Mouse (Mus musculus) forebrain, embryonic 11.5 days (tissue): ENCODE measurements around the gene Prss16. TPM values are rescaled to one million over a fixed set of nuclear protein-coding genes. Genes with fewer than 3 reads are reported as not detected.

ENCODE experiments used
- ATAC-seq: fragments of 200-750 bp; cut with Nextera tagmentation; replicated peaks from 2 replicates; pipeline ENCODE4 v1.8.0; 2017; ENCODE audit warnings: moderate TSS enrichment; ENCODE audit not compliant: low FRiP score
- DNase-seq: peaks from one replicate; pipeline ENCODE4 v3.0.0-alpha.2; 2017; ENCODE audit warnings: low spot score
- H3K27ac ChIP-seq: fragments of 300-500 bp; sonication (generic); 2 replicates; pipeline ENCODE4 v1.5.1; 2014; ENCODE audit warnings: low read depth, low read length
- H3K27me3 ChIP-seq: fragments of 300-500 bp; sonication (generic); 2 replicates; pipeline ENCODE4 v1.6.1; 2014; ENCODE audit warnings: mild to moderate bottlenecking, low read length, mixed read lengths; ENCODE audit not compliant: control insufficient read depth, insufficient read depth
- H3K36me3 ChIP-seq: fragments of 300-500 bp; sonication (generic); 2 replicates; pipeline ENCODE4 v1.6.1; 2014; ENCODE audit warnings: mild to moderate bottlenecking, low read length, moderate library complexity, mixed read lengths; ENCODE audit not compliant: control insufficient read depth, insufficient read depth
- H3K4me1 ChIP-seq: fragments of 300-500 bp; sonication (generic); replicated peaks from 2 replicates; pipeline ENCODE4 v1.6.1; 2014; ENCODE audit warnings: low read length, mixed read lengths; ENCODE audit not compliant: control insufficient read depth, insufficient read depth
- H3K4me2 ChIP-seq: fragments of 300-500 bp; sonication (generic); 2 replicates; pipeline ENCODE4 v1.6.1; 2014; ENCODE audit warnings: low read depth, mild to moderate bottlenecking, low read length, moderate library complexity, mixed read lengths; ENCODE audit not compliant: severe bottlenecking
- H3K4me3 ChIP-seq: fragments of 300-500 bp; sonication (generic); 2 replicates; pipeline ENCODE4 v1.5.1; 2014; ENCODE audit warnings: low read depth, low read length
- H3K9ac ChIP-seq: fragments of 300-500 bp; sonication (generic); 2 replicates; pipeline ENCODE4 v1.6.1; 2014; ENCODE audit warnings: low read length
- H3K9me3 ChIP-seq: fragments of 300-500 bp; sonication (generic); 2 replicates; pipeline ENCODE4 v1.6.1; 2016; ENCODE audit warnings: low read length, mixed read lengths; ENCODE audit not compliant: control insufficient read depth
- WGBS: fragments of 180-500 bp; shearing (Covaris S2); extraction: QIAGEN DNeasy Blood & Tissue Kit; methylation state at CpG from one replicate; pipeline ENCODE4 v1.1.7; 2014; 5-methylcytosine and 5-hydroxymethylcytosine counted together
- polyA plus RNA-seq: library from polyadenylated mRNA; unstranded; fragments of >200 nt; fragmentation: Nextera tagmentation; extraction: Ambion mirVana; gene quantifications from 2 replicates; pipeline ENCODE4 v1.2.1, GENCODE M21; 2014

The Prss16 gene
- polyA plus RNA-seq = 0.37 TPM in 1 of 2 replicates, not detected in the other

DNA sequence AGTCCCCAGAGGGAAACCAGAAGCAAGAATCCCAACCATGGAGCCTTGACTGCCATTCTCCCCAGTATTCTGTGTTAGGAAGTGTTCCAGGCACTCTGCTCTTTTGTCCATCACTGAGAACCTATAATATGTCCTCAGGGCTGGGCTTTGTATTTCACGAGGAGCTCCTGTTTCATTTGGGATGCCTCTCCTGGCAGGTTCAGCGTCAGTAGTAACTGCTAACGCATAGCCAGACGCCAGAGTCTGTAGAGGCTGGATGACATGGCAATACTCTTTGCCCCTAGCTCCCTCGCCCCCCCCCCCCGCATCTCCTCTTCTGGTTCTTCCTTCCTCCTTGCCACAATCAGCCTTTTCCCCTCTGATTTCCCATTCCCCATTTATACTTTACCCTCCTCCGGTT, at the start of gene Prss16:
Gene Prss16 (minus strand): TSS at position 101 of the 400 bp plus-strand sequence.
- H3K36me3 ChIP-seq = no peaks in the 10 kb centered on the region
- H3K4me3 ChIP-seq = no peak within 1 kb of the TSS
- WGBS = 37% methylated on average over 7 of the region's 7 CpGs
- DNase-seq (no peak), ATAC-seq (no peak)
- no peak within 1 kb of the TSS for H3K9ac ChIP-seq
- H3K27ac ChIP-seq = no peak within 1 kb of the TSS
- peaks cover 84% of the 10 kb centered on the region for H3K27me3 ChIP-seq
- peaks cover 12% of the 10 kb centered on the region; the same call in 1 of the 2 replicates for H3K4me1 ChIP-seq
- no peaks in the 10 kb centered on the region for H3K9me3 ChIP-seq
- H3K4me2 ChIP-seq = no peak within 1 kb of the TSS

DNA sequence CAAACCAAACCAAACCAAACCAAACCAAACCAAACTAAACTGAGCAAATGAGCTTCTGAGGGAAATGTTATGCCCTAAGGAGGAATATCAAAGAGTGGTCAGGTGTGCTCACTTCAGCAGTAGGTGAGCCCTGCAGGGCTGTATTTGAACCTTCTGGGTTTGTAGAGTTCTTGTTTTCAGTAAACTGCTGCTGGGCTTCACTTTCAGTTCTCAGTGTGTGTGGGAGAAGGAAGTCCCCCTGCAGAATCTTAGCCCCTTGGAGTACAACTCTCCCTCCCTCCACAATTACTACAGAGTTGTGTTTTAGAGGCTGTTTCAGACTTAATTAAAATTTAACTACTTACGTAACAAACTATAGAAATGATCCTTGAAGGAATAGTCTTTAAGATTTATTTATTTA, 44.2 kb upstream of the Prss16 start:
- no peak for DNase-seq
- WGBS = 89% methylated on average over 1 of the region's 1 CpGs

DNA sequence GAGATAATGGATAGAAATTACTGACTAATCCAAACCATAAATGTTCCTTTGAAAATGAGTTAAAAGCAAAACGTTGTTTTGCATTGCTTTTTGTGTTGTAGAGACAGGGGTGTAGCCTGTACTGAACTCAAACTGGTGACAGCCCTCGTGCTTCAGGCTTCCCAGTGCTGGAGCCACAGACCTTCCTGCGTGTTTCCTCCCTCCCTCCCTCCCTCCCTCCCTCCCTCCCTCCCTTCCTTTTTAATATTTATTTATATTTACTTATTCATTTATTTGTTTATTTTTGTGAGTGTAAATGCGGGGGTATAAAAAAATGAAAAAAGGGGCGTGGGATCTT, 41.9 kb upstream of the Prss16 start:
- Histone ChIP-seq H3K9me3 (no peaks in the 10 kb centered on the region), H3K9ac (peak overlapping the region; percentile 41), H3K4me1 (0 out of 2 replicates have a peak, but pooled peaks cover 2% of the 10 kb centered on the region), H3K36me3 (no peaks in the 10 kb centered on the region), H3K27me3 (no peaks in the 10 kb centered on the region), H3K27ac (peak overlapping the region; percentile 31; the same call in 1 of the 2 replicates), H3K4me2 (peak overlapping the region; percentile 48; the same call in 1 of the 2 replicates), H3K4me3 (peak overlapping the region; percentile 33)
- ATAC-seq (no peak), DNase-seq (no peak)
- 17% methylated on average over 5 of the region's 5 CpGs for WGBS

More for the DNA sequence above, 44.2 kb upstream of the Prss16 start:
- no peaks in the 10 kb centered on the region for H3K27me3 ChIP-seq
- no peak overlapping the region for H3K4me2 ChIP-seq
- H3K4me1 ChIP-seq = 0 out of 2 replicates have a peak, but pooled peaks cover 2% of the 10 kb centered on the region
- H3K27ac ChIP-seq = no peak overlapping the region
- no peak overlapping the region for H3K4me3 ChIP-seq
- H3K9ac ChIP-seq = no peak overlapping the region
- no peak for ATAC-seq
- no peaks in the 10 kb centered on the region for H3K36me3 ChIP-seq
- no peaks in the 10 kb centered on the region for H3K9me3 ChIP-seq

DNA sequence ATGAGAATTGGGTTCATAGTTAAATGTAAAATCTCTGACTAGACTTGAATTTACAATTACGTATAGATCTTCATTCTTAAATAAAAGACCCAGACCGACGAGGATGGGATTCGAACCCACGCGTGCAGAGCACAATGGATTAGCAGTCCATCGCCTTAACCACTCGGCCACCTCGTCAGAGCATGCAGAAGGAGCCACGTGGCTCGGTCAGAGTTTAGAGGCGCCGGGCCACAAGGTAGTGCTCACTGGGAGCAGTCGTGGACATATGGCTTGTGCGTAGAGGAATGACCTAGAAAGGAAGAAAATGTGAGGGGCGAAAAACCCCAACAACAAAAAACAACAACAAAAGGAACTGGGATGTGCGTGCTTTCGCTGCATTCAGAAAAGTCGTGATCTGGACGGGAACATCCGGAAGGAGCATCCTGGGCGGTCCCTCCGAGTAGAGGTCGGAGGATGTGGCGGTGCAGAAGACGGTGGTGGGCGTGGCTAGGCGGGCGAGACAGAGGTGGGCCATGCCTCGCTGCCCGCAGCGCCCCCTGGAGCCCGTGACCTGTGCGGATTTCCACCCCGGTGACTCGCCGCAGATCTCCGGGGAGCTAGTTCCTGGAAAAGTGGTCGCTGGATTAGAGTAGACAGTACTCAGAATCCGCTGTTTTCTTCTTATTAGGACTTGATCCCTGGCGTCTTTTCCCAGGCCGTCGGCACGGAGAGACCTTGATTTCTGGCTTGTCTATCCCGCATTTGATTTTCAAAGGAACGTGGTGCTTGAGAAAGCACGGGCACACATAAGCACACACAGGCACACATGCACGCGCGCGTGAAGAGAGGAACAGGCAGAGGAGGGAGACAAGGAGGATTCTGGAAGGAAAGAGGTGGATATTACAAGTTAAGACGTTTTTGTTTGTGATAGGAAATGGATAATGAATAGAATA, 41.3 kb upstream of the Prss16 start:
- H3K9ac ChIP-seq = peak overlapping the region; percentile 41

DNA sequence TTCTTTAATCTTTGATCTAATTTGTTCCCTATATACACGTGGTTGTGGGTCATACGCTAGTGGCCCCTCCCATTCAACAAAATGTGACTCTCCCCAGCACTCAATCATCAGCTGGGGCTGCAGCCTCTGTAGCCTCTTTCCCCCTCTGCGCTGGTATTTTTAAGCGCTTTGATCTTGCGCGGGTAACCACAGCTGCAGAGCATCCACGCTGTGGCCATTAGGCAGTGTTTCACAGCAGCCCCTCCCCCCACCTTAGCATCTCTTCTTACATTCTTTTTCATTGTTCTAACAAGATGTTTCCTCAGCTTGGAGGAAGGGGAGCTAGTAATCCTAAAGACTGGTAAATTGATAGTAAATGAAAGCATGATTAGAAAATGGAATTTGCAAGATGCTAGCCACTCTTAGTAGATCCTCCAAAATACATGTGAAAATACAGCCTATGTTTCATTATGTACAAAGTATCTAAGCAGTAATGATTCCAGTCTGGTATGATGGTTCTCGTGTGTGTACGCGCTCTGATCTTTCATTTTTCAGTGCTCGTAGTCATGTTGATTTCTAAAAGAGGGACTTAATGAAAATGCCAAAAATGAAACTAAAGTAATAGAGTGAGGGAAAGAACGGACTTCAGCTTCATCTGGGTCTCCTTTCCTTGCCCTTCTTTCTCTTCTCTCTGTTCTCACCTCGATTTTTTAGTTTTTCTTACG, 40.3 kb upstream of the Prss16 start:
- H3K4me2 ChIP-seq = peak overlapping the region; percentile 48
- DNase-seq (peak; percentile 85), ATAC-seq (peak; percentile 62)
- peak overlapping the region; percentile 33 for H3K4me3 ChIP-seq
- 0 out of 2 replicates have a peak, but pooled peaks cover 2% of the 10 kb centered on the region for H3K4me1 ChIP-seq
- H3K27me3 ChIP-seq = no peaks in the 10 kb centered on the region
- H3K9me3 ChIP-seq = no peaks in the 10 kb centered on the region
- no peaks in the 10 kb centered on the region for H3K36me3 ChIP-seq
- WGBS = 2% methylated on average over 14 of the region's 14 CpGs
- peak overlapping the region; percentile 74 for H3K27ac ChIP-seq
- H3K9ac ChIP-seq = peak overlapping the region; percentile 41

More for the DNA sequence above, 41.3 kb upstream of the Prss16 start:
- H3K36me3 ChIP-seq = no peaks in the 10 kb centered on the region
- WGBS = under 1% methylated on average over 52 of the region's 52 CpGs
- peak overlapping the region; percentile 33 for H3K4me3 ChIP-seq
- H3K27ac ChIP-seq = peak overlapping the region; percentile 74
- peak; percentile 95 for ATAC-seq
- H3K27me3 ChIP-seq = no peaks in the 10 kb centered on the region
- no peaks in the 10 kb centered on the region for H3K9me3 ChIP-seq
- DNase-seq = peak; percentile 98
- H3K4me2 ChIP-seq = peak overlapping the region; percentile 48
- 0 out of 2 replicates have a peak, but pooled peaks cover 2% of the 10 kb centered on the region for H3K4me1 ChIP-seq

DNA sequence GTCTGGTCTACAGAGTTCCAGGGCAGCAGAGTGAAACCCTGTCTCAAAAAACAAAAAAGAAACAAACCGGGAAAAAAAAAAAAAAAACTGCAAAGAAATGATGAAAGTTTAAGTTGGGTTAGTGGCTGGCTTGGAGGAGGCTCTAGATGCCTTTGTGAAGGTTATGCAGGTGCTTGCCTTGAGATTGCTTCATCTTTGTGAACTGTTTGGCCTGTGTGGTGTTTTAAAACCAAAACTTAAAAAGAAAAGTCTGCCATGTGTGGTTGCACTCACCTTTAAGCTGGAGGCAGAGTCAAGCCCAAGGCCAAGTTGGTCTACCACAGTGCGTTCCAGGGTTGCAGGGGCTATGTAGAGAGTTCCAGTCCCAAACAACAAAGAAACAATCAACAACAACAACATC, 39.5 kb upstream of the Prss16 start:
- Histone ChIP-seq H3K27me3 (no peaks in the 10 kb centered on the region), H3K9ac (no peak overlapping the region), H3K27ac (no peak overlapping the region), H3K9me3 (no peaks in the 10 kb centered on the region), H3K36me3 (no peaks in the 10 kb centered on the region), H3K4me2 (no peak overlapping the region), H3K4me3 (no peak overlapping the region), H3K4me1 (0 out of 2 replicates have a peak, but pooled peaks cover 2% of the 10 kb centered on the region)
- DNase-seq (no peak), ATAC-seq (no peak)
- 85% methylated on average over 2 of the region's 2 CpGs for WGBS

DNA sequence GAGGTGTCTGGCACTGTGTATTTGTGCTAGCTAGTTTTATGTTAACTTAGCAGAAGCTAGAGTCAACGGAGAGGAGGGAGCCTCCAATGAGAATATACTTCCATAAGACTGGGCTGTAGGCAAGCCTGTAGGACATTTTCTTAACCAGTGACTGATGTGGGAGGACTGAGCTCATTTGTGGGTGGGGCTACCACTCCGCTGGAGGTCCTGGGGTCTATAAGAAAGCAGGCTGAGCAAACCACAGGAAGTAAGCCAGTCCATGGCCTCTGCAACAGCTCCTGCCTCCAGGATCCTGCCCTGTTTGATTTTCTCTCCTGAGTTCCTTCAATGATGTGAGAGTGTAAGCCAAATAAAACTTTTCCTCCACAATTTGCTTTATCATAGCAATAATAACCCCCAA, 35.8 kb upstream of the Prss16 start:
- Histone ChIP-seq H3K4me1 (peaks cover 2% of the 10 kb centered on the region; the same call in 1 of the 2 replicates), H3K27ac (no peak overlapping the region), H3K9me3 (no peaks in the 10 kb centered on the region), H3K9ac (no peak overlapping the region), H3K4me3 (no peak overlapping the region), H3K4me2 (no peak overlapping the region), H3K27me3 (no peaks in the 10 kb centered on the region), H3K36me3 (no peaks in the 10 kb centered on the region)
- no peak for DNase-seq
- ATAC-seq = no peak
- WGBS = 61% methylated on average over 2 of the region's 2 CpGs

DNA sequence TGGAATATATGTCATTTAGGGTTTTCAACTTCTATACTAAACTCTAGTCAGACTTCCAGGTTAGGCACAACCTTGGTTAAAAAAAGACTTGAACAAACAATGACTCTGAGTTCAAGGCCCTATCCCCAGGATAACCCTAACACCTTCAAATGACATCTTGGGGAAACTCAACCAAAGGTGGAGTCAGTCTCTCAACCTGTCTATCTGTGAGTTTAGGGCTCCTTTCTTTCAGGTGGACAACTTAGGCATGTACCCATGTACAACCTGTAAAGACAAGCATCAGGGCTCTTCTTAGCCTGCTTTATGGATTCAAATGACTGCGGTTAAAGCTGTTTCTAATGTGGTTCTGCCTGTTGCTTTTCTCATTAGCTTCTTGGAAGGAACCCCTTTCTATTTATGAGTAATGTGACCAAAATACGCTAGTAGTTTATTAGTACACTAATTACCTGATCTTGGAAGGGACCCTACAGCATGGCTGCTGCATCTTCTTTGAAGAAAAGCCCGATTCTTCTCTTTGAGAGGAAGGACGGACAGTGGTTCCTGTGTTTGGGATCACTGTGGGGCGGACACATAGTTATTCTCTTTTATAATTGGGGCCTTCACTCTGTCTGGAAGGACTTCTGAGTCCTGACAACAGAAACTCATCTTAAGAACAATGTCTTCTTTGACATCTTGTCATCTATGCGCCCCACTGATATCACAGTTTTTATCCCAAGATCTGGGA, 35.1 kb upstream of the Prss16 start:
- WGBS = 84% methylated on average over 6 of the region's 6 CpGs
- Histone ChIP-seq H3K9ac (no peak overlapping the region), H3K4me1 (peaks cover under 1% of the 10 kb centered on the region; the same call in 1 of the 2 replicates), H3K36me3 (no peaks in the 10 kb centered on the region), H3K27me3 (no peaks in the 10 kb centered on the region), H3K4me3 (no peak overlapping the region), H3K4me2 (peak overlapping the region; percentile 29; the same call in 1 of the 2 replicates), H3K27ac (peak overlapping the region; percentile 83; the same call in 1 of the 2 replicates), H3K9me3 (no peaks in the 10 kb centered on the region)
- no peak for DNase-seq
- no peak for ATAC-seq
